Mouse (Mus musculus) ES-E14 (cell line): Measurements from ENCODE around the gene Mogs. TPM values are rescaled to one million over a fixed set of nuclear protein-coding genes. Genes with fewer than 3 reads are reported as not detected.

ENCODE experiments used
- DNase-seq: peaks from one replicate; pipeline ENCODE4 v3.0.0-alpha.2; 2013; ENCODE audit warnings: low read depth, low spot score
- H3K27ac ChIP-seq: 2 replicates; pipeline ENCODE4 v1.5.1; 2012; ENCODE audit warnings: low read depth, mild to moderate bottlenecking, low read length, moderate library complexity, mixed read lengths; ENCODE audit not compliant: poor library complexity, insufficient read depth, severe bottlenecking
- H3K36me3 ChIP-seq: 2 replicates; pipeline ENCODE4 v1.6.1; 2012; ENCODE audit warnings: mild to moderate bottlenecking, low read length, moderate library complexity, mixed read lengths; ENCODE audit not compliant: control insufficient read depth, poor library complexity, insufficient read depth, severe bottlenecking
- H3K4me1 ChIP-seq, 2 experiments: fragments of 150-350 bp in 1 of 2; sonication (generic) in 1 of 2; 2 replicates each; pipeline ENCODE4 v1.6.1; 2012; ENCODE audit warnings: low read length in 2 of 2, mild to moderate bottlenecking in 1 of 2, mixed read lengths in 1 of 2; ENCODE audit not compliant: control insufficient read depth in 2 of 2, insufficient read depth in 2 of 2, poor library complexity in 1 of 2
- H3K4me3 ChIP-seq, 2 experiments: fragments of 150-350 bp in 1 of 2; sonication (generic) in 1 of 2; 2 replicates each; pipeline ENCODE4 v1.5.1; 2012; ENCODE audit warnings: low read length in 2 of 2, low read depth in 1 of 2, mild to moderate bottlenecking in 1 of 2, mixed read lengths in 1 of 2; ENCODE audit not compliant: insufficient read depth in 1 of 2, poor library complexity in 1 of 2, severe bottlenecking in 1 of 2
- H3K9ac ChIP-seq: 2 replicates; pipeline ENCODE4 v1.6.1; 2012; ENCODE audit warnings: low read depth, mild to moderate bottlenecking, low read length, mixed read lengths; ENCODE audit not compliant: poor library complexity, insufficient read depth, severe bottlenecking
- H3K9me3 ChIP-seq: fragments of 150-350 bp; sonication (generic); 2 replicates; pipeline ENCODE4 v1.6.1; 2012; ENCODE audit warnings: low read depth, mild to moderate bottlenecking, low read length; ENCODE audit not compliant: control insufficient read depth, insufficient read depth
- CHD2 ChIP-seq: IDR thresholded peaks from 2 replicates; pipeline ENCODE4 v1.6.1; 2014; ENCODE audit warnings: mild to moderate bottlenecking, low read depth, low read length, inconsistent platforms
- HCFC1 ChIP-seq: IDR thresholded peaks from 2 replicates; pipeline ENCODE4 v1.6.1; 2012; ENCODE audit warnings: low read length, inconsistent platforms, borderline replicate concordance; ENCODE audit not compliant: insufficient read depth
- MAFK ChIP-seq: IDR thresholded peaks from 2 replicates; pipeline ENCODE4 v1.6.1; 2014; ENCODE audit warnings: mild to moderate bottlenecking, low read depth, low read length, inconsistent platforms; ENCODE audit not compliant: insufficient read depth
- ZC3H11A ChIP-seq: IDR thresholded peaks from 2 replicates; pipeline ENCODE4 v1.6.1; 2012; ENCODE audit warnings: low read depth, mild to moderate bottlenecking, inconsistent platforms, low read length, borderline replicate concordance
- ZNF384 ChIP-seq: IDR thresholded peaks from 2 replicates; pipeline ENCODE4 v1.6.1; 2012; ENCODE audit warnings: low read depth, low read length, inconsistent platforms
- in situ Hi-C, 2 experiments: fragments of 600-800 bp; cut with MboI; formaldehyde crosslinking; loops; one replicate each; pipeline ENCODE4 v1.15.1; 2025; ENCODE audit warnings: low sequenced_read_pairs in 2 of 2, inconsistent platforms in 1 of 2; ENCODE audit not compliant: unreplicated experiment in 2 of 2
- total RNA-seq: library from RNA; depleted of rRNA; stranded (reverse); fragments of 300-350 nt; gene quantifications from 2 replicates; pipeline ENCODE4 v1.2.3, GENCODE M21; 2012

Mogs gene
- total RNA-seq, 1 experiment: 42.3 TPM

- in situ Hi-C loops: loop anchor here (25.0 kb wide), 2 partner anchors 643 to 1518 kb away; partner anchors contain the start of genes Cyp26b1 (in 1 of the 2) and Vax2 (in 1 of the 2)
- Histone ChIP-seq H3K4me1 (peaks cover 0 to 3% of the 10 kb centered on the region in 2 experiments; a peak in 1 of 4 replicates), H3K9me3 (no peaks in the 10 kb centered on the region), H3K27ac (no peak overlapping the region), H3K4me3 (peak overlapping the region; percentile 43 to 62), H3K9ac (no peak overlapping the region), H3K36me3 (no peaks in the 10 kb centered on the region)
- no peak for DNase-seq
- TF ChIP-seq MAFK: no peak
- no peak for TF ChIP-seq ZC3H11A
- no peak for TF ChIP-seq ZNF384
- no peak for TF ChIP-seq CHD2
- no peak for TF ChIP-seq HCFC1
These were observed 46.4 kb upstream of the Mogs start for GRCm38 (mm10) chr6:83068706-83069487.

DNA sequence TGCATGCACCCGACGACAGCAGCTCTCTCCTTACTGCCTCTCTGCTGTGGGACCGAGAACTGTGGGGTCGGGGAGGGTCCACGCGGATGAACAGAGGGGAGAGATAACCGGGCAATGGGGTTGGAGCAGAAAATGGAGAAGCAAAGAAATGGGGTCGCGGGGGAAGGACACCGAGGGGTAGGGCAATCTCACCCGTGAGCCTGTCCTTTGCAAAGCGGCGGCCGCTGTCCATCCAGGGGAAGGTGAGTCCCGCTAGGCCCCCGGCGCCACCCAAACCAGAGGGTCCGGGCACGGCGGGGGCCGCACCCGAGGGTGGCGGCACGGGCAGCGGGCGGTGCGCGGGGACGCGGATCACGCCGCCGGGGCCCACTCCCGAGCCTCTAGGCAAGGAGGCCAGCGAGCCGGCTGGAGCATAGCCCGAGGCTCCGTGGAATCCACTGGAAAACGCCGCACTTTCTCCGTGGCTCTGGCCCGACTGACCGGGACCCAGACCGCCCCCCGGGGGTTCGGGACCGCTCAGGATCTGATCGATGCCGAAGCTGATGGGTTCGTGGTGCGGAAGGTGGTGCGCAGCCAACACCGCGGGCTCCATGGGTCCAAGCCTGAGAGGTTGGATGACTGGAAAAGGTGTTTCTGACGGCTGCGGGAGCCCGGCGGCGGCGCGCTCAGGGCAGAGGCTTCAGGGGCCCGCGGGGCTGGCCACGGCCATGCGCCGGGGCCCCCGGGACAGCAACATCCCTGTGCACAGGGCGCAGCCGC is 45.6 kb upstream of the Mogs start:
- Histone ChIP-seq H3K9me3 (no peaks in the 10 kb centered on the region), H3K27ac (no peak overlapping the region), H3K4me3 (peak overlapping the region; percentile 47 to 62), H3K9ac (no peak overlapping the region), H3K4me1 (peaks cover 0 to 3% of the 10 kb centered on the region in 2 experiments; a peak in 1 of 4 replicates), H3K36me3 (no peaks in the 10 kb centered on the region)
- DNase-seq: no peak
- in situ Hi-C loops: loop anchor here (5.0 to 25.0 kb wide), 3 partner anchors 643 to 1518 kb away; partner anchors contain the start of genes Vax2 (in 2 of the 2) and Cyp26b1 (in 1 of the 2)
- TF ChIP-seq ZNF384: no peak
- TF ChIP-seq ZC3H11A: no peak
- TF ChIP-seq MAFK: no peak
- TF ChIP-seq CHD2: no peak
- TF ChIP-seq HCFC1: no peak

DNA sequence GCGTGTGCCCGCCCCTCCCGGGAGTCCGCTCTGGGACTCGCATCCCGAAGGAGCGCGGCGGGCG is 45.2 kb upstream of the Mogs start, which contains the start of gene Tlx2:
Gene Tlx2, minus strand, starts transcription at position 47 of the 64 bp plus-strand sequence.
- in situ Hi-C loops: loop anchor here (5.0 to 25.0 kb wide), 3 partner anchors 642 to 1517 kb away; partner anchors contain the start of genes Vax2 (in 2 of the 2) and Cyp26b1 (in 1 of the 2)
- TF ChIP-seq CHD2 (no peak), MAFK (no peak), ZNF384 (no peak), HCFC1 (no peak), ZC3H11A (no peak)
- H3K4me1 ChIP-seq: peaks cover 0 to 3% of the 10 kb centered on the region in 2 experiments; a peak in 1 of 4 replicates

DNA sequence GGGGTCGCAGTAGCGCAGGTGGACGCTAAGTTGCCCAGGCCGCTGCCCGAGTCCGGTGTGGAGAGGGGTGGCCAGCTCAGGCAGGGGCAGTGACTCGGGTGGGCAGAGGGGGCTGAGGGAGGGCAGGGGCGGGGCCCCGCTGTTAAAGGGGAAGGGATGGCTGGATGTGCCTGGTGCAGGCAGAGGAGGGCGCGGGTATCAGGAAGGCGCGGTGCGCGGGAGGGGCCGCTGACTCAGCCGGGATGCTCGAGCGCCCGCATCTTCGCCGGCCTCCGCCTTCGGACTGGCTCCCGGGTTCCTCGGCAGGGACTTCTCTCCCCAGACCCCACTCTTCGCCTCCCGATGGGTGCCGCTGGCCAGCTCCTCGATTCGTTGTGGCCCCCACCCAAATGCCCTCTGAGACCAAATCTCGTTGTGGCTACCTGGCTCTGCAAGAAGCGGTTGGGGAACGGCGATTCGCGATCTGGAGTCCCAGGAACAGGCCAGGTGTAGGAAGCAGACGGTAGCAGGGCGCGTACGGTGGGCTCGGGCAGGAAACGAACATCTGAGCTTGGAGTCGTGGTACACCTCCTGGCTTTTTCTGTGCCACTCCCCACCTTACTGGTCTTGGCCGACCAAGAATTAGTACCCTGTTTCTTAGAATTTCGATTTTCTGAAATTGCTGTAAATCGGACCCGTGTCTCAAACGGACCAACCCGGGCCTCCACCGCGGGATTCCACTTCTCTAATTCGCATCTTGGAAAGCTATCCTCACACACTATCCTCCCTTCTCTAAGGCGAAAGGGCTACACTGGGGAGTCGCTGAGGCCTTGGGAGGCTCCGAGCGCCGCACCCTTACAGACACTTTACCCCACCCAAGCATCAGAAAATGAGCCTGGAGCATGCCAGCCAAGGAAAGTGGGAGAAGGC is 44.7 kb upstream of the Mogs start:
- Histone ChIP-seq H3K4me1 (peaks cover 0 to 3% of the 10 kb centered on the region in 2 experiments; a peak in 1 of 4 replicates), H3K36me3 (no peaks in the 10 kb centered on the region), H3K4me3 (peak overlapping the region; percentile 47 to 55), H3K9me3 (no peaks in the 10 kb centered on the region), H3K27ac (no peak overlapping the region), H3K9ac (no peak overlapping the region)
- TF ChIP-seq HCFC1: no peak
- no peak for TF ChIP-seq ZNF384
- no peak for TF ChIP-seq CHD2
- no peak for TF ChIP-seq MAFK
- TF ChIP-seq ZC3H11A: no peak
- in situ Hi-C loops: loop anchor here (5.0 to 25.0 kb wide), 3 partner anchors 642 to 1517 kb away; partner anchors contain the start of genes Vax2 (in 2 of the 2) and Cyp26b1 (in 1 of the 2)
- no peak for DNase-seq

More for the DNA sequence above, 45.2 kb upstream of the Mogs start, which contains the start of gene Tlx2:
- Histone ChIP-seq H3K27ac (no peak within 1 kb of the TSS), H3K36me3 (no peaks in the 10 kb centered on the region), H3K9me3 (no peaks in the 10 kb centered on the region), H3K4me3 (peak within 1 kb of the TSS; percentile 47 to 62), H3K9ac (no peak within 1 kb of the TSS)
- no peak for DNase-seq
